Mouse (Mus musculus): ENCODE data around the gene Gm10277.

GRCm38 (mm10) chr11:77753469-77753868 lies 34.1 kb downstream of the Gm10277 start:
- TF ChIP-seq CTCF (conservative IDR thresholded peaks at IDR 0.05; ENCODE audit: insufficient read depth, insufficient read length, low read depth, low read length) (no peak), POLR2A (IDR thresholded peaks at IDR 0.05; ENCODE audit: low read depth, low read length) (no peak)

Measured in kidney, adult 2 months (tissue).